Mouse (Mus musculus) kidney, adult 10 weeks (tissue): ENCODE results near the gene Spcs1. TPM values are rescaled to one million over a fixed set of nuclear protein-coding genes. Genes with fewer than 3 reads are reported as not detected.

Source experiments
- polyA plus RNA-seq: library from polyadenylated mRNA; stranded (reverse); fragments of 350-450 nt; fragmentation: Illumina TruSeq; extraction: RNeasy Lipid Tissue Mini Kit (QIAGEN cat#74804); gene quantifications from one replicate; pipeline ENCODE4 v1.2.3, GENCODE M21; 2014; ENCODE audit warnings: low read depth, low replicate concordance

Spcs1 gene
- polyA plus RNA-seq: 429 TPM

GRCm38 (mm10) chr14:31001307-31002205 is at the start of gene Spcs1, which contains the start of gene Glt8d1:
Spcs1 (minus strand) TSS chr14:31001672.
Glt8d1 (plus strand) TSS chr14:31001400.

GRCm38 (mm10) chr14:31018860-31019291 is 17.4 kb upstream of the Spcs1 start, which contains the start of the genes Pbrm1 and Gnl3:
Pbrm1 (plus strand) TSS chr14:31019138.
Gnl3 (minus strand) TSS chr14:31019152.

GRCm38 (mm10) chr14:30951154-30951825 is 50.2 kb downstream of the Spcs1 start, which contains the start of gene Nek4:
Nek4 (plus strand) TSS chr14:30951377.

Other genes with a start within 250 kb of the Spcs1 start
- gene Tmem110, start 176.1 kb downstream of the Spcs1 start, polyA plus RNA-seq: 2.3 TPM
- 1.3 TPM for gene Mustn1, start 122.5 kb downstream of the Spcs1 start, polyA plus RNA-seq
- gene Itih4, start 115.2 kb downstream of the Spcs1 start, polyA plus RNA-seq: not detected
- 0.53 TPM for gene Itih3, start 77.9 kb downstream of the Spcs1 start, polyA plus RNA-seq
- gene Itih1, start 58.4 kb downstream of the Spcs1 start, polyA plus RNA-seq: 0.12 TPM
- gene Nek4, start 50.3 kb downstream of the Spcs1 start, polyA plus RNA-seq: 20.6 TPM
- 76.0 TPM for gene Glt8d1, start 272 bp downstream of the Spcs1 start, polyA plus RNA-seq
- 62.8 TPM for gene Pbrm1, start 17.5 kb upstream of the Spcs1 start, polyA plus RNA-seq
- 90.1 TPM for gene Gnl3, start 17.5 kb upstream of the Spcs1 start, polyA plus RNA-seq
- 24.4 TPM for gene Smim4, start 127.3 kb upstream of the Spcs1 start, polyA plus RNA-seq
- 1.1 TPM for gene Nt5dc2, start 129.4 kb upstream of the Spcs1 start, polyA plus RNA-seq
- 0.97 TPM for gene Stab1, start 167.0 kb upstream of the Spcs1 start, polyA plus RNA-seq
- gene Tnnc1, start 206.6 kb upstream of the Spcs1 start, polyA plus RNA-seq: not detected
- gene Nisch, start 215.3 kb upstream of the Spcs1 start, polyA plus RNA-seq: 54.5 TPM
- 6.5 TPM for gene Sema3g, start 216.2 kb upstream of the Spcs1 start, polyA plus RNA-seq
- gene Phf7, start 249.6 kb upstream of the Spcs1 start, polyA plus RNA-seq: 15.3 TPM
- gene Bap1, start 249.8 kb upstream of the Spcs1 start, polyA plus RNA-seq: 5.7 TPM